Mouse (Mus musculus): ENCODE data around the gene Nxn. TPM values are rescaled to one million over a fixed set of nuclear protein-coding genes. Genes with fewer than 3 reads are reported as not detected.

Nxn gene
- total RNA-seq, 2 experiments from 2014 or later, result 12.3 to 15.7 TPM

DNA sequence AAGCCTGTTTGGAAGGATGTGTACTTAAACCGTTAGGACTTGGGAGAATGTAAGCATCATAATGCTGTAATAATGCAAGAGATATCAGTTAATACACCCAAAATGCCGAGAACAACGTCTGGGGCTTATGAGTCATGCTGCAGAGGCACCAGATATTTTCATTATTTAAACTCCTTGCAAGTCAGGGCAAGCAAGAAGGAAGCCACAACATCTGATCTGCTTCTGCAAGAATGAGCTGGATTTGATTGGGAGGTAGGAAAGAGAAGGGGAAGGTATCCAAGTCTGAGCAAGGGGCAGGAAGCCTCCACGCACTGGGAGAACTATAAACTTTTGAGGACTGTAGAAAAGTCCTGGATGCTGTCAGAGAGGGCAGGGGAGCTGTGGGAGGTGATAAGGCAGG, 86.1 kb downstream of the Nxn start:
- DNase-seq, result peak in 1 of 2 experiments; percentile 24
- intact Hi-C loops (cut with DNase I), result no loop called here

DNA sequence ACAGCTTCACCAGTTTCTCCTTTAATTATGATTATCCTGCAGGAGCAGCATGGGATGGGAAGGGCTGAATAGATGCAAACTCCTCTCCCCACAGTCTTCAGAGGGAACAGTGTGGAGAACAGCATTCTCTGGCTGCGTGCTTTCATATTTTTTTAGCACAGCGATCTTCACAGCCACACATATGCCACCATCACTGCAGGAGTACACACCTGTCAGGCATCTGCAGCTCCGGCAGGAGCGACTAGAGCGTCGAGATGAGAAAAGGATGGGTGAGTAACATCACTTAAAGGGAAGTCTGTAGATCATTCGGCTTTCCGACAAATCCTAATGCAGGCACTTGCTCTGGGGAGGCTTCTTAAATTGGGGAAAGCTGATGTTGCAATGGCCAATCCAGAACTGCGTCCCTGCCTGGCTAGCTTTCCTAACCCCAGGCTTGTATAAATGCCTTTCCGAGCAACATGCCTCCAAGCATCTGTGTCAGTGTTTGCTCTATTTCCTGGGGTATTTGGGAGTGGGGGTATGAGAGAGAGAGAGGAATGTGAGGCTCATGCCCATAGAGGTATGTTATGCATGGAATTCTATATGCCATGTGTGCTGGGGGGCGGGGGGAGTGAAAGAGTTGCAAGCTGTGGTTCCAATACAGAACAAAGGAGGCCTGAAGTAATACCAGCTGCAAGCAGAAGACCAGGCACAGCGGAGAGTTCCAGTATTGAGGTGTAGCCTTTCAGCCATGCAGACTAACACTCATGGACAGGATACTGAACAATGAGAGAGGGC, 87.5 kb downstream of the Nxn start:
- intact Hi-C loops (cut with DNase I), result no loop called here
- no peak for DNase-seq

DNA sequence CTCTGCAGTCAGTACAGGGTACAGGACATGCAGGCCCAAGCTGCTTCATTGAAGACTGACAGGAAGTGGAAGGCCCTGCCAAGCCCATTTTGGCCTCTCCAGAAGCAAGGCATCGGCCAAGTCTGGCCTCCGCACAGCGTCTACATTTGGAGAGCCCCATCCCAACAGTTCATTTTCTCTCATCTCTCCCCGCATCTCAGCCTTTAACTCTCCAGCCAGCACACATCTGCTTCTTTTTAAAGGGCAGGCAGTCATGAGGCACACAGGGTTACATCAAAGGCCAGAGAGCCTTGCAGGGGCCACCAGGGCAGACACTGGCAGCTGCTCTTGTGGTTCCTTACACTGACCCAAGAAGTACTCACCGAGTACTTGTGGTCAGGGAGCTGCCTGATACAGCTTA, 89.1 kb downstream of the Nxn start:
- intact Hi-C loops (cut with DNase I), result no loop called here
- DNase-seq, result no peak

DNA sequence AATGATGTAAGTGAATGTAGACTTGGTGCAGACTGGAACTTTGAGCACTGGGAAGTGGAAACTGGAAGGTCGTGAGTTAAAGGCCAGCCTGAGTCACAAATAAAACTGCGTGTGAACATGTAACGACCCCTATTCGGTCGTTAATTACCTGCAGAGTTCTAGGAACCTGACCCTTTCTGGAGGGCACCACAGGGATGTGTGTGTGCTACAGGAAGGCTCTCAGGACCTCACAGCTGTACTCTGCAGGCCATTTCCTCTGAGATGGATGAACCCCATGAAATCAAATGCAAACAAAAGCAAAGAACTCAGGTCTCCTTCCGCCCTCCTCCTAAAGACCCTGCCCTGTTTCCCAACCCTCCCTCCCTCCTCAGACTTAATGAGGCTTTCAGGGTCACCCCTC, 89.9 kb downstream of the Nxn start:
- no peak for DNase-seq
- intact Hi-C loops (cut with DNase I), result no loop called here

- intact Hi-C loops (cut with DNase I), result no loop called here
- DNase-seq, result no peak
Measured at GRCm38 (mm10) chr11:76306769-76307168, 92.2 kb downstream of the Nxn start.

- DNase-seq, result no peak
- intact Hi-C loops (cut with DNase I), result no loop called here
Measured at GRCm38 (mm10) chr11:76305571-76305970, 93.4 kb downstream of the Nxn start.

DNA sequence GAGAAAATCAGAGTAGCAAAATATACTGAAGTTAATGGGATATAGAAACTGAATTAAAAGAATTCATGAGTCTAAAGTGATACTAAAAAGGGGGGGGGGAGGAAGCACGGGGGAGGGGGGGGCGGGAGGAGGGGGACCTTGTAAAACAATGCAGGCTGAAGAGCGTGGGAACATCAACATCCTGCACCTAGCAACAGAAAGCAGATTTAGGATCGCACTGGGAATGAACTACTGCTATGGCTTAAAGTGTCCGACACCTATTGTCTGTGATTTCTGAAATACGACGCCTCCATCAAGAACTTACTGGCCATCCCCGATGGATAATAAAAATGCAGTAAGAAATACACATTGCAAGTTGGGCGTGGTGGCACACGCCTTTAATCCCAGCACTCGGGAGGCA, 95.6 kb downstream of the Nxn start:
- no peak for DNase-seq
- intact Hi-C loops (cut with DNase I), result no loop called here

DNA sequence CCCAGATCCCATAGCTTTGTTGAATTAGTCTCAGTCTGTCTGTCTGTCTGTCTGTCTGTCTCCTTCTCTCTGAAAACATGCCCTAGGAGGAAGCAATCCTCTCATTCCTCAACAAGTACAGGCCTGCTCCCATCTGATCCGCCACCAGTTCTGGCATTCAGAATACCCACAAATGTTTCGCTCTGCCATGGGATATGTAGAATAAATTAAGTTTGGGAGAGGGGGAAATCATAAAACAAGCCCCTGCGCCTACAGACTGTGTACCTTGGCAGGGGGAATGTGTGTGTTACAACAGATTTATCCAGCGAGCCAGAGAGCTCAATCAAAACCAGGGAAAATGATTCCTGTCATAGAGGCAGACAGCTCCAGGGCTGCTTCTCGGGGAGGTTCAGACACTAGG, 98.1 kb downstream of the Nxn start:
- intact Hi-C loops (cut with DNase I), result no loop called here
- DNase-seq, result no peak

GRCm38 (mm10) chr11:76298457-76299000, 100.4 kb downstream of the Nxn start:
- intact Hi-C loops (cut with DNase I), result no loop called here
- DNase-seq, result no peak

DNA sequence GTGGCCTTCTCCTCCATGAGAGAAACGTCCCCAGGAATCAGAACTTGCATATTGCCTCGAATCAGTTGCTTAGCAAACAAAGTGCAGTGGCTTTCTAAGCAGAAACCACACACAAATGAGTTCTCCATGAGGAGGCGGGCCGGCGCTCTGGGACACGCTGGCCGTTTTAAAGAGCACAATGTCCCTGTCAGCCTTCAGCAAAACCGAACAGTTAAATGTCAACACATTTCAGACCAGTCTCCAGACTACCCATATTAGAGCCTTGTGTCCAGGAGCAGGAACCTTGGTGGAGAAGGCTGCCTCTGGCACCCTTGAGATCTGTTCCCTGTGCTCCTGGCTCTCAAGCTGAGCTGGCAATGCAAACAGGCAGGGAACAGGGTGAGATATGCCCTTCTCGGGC, 101.7 kb downstream of the Nxn start:
- intact Hi-C loops (cut with DNase I), result no loop called here
- no peak for DNase-seq

DNA sequence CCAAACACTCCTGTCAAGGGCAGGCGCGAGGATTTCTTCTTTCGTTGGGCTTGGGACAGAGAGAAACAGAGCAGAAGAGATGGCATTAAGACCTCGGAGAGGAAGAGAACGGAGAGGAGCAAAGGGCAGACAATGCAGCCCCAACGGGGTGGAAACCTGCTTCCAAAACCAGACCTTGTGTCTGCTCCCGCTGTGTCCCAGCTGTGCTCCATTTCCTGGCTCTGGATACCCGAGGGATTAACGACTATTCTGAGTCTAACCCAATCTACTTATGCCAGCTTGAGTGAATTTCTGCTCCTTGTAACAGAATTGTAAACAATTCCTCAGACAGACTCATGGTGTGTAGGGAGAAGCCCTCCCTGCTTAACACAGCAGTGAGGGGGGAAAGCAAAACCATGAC, 104.1 kb downstream of the Nxn start:
- DNase-seq, result no peak

GRCm38 (mm10) chr11:76294078-76294477, 104.9 kb downstream of the Nxn start:
- intact Hi-C loops (cut with DNase I), result no loop called here
- no peak for DNase-seq

More for the DNA sequence above, 104.1 kb downstream of the Nxn start:
- intact Hi-C loops (cut with DNase I), result no loop called here

DNA sequence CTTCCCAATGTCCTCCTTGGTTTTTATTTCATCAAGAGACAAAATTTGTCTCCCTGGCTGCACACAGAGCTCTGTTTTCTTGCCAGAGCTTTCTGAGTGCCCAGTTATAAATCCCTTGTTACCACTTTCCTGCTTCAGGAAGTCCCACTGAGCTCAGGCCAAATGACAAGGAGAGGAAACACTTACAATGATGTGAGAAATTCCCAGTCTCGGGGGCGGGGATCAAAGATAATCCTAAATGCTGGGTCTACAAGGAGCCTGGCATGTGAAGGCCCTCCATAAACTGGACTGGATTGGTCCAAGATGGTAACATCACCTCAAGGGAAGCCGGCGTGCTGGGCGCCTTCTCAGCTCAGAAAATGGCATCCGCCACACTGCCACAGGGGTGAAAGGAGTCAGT, 106.1 kb downstream of the Nxn start:
- peak; percentile 41 to 47 for DNase-seq
- intact Hi-C loops (cut with DNase I), result loop anchor here (2.0 kb wide), 1 partner anchor 26 kb away; no protein-coding TSS in a partner anchor

GRCm38 (mm10) chr11:76292398-76292797, 106.5 kb downstream of the Nxn start:
- intact Hi-C loops (cut with DNase I), result loop anchor here (2.0 kb wide), 1 partner anchor 26 kb away; no protein-coding TSS in a partner anchor
- DNase-seq, result peak in 1 of 2 experiments; percentile 43

- intact Hi-C loops (cut with DNase I), result loop anchor here (2.0 kb wide), 1 partner anchor 27 kb away; no protein-coding TSS in a partner anchor
- DNase-seq, result no peak
Measured at GRCm38 (mm10) chr11:76291960-76292359, 107.0 kb downstream of the Nxn start.

GRCm38 (mm10) chr11:76290367-76290766, 108.6 kb downstream of the Nxn start:
- no peak for DNase-seq

DNA sequence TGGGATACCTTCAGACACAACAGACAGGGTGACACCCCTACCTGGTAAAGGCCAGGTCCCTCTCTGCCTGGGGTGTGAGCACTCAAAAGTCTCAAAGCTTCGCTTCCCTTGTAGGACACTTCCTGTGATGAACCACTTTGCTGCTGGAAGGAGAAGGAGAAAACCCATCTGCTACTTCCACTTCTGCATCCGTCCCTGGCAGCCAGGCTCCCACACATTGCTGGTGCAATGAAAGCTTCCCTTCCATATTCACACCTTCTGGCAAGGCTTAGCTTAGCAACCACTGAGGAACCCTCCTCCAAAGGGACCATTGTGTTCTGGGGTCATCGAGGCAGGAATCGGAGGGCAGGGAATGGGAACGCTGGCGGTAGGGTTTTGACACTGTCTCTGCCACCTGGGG, 110.3 kb downstream of the Nxn start:
- no peak for DNase-seq
- intact Hi-C loops (cut with DNase I), result no loop called here

More at GRCm38 (mm10) chr11:76290367-76290766, 108.6 kb downstream of the Nxn start:
- intact Hi-C loops (cut with DNase I), result no loop called here

DNA sequence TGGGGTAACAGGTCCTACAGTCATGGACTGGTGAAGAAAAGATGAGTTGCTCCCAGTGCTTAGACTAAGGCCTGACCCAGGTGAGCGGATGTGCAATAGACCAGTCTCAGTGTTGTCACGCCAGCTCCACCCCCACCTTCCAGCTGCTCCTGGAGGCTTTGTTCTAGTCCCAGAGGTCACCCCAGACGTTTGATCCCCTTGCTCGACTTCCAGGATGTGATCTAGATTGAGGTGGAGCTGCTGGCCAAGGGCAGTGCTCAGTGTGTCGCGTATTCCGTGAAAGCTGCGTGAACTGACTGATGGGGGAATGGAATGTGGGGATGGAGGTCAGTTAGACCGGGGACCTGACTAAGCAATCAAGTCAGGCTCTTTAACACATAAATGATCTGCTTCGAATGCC, 111.6 kb downstream of the Nxn start:
- intact Hi-C loops (cut with DNase I), result no loop called here

GRCm38 (mm10) chr11:76286534-76287126, 112.3 kb downstream of the Nxn start:
- intact Hi-C loops (cut with DNase I), result no loop called here
- DNase-seq, result no peak

More for the DNA sequence above, 111.6 kb downstream of the Nxn start:
- DNase-seq, result no peak

GRCm38 (mm10) chr11:76285431-76286075, 113.4 kb downstream of the Nxn start:
- peak in 1 of 2 experiments; percentile 38 for DNase-seq
- intact Hi-C loops (cut with DNase I), result no loop called here

- DNase-seq, result no peak
- intact Hi-C loops (cut with DNase I), result no loop called here
Measured at GRCm38 (mm10) chr11:76283841-76284240, 115.1 kb downstream of the Nxn start.
